Mouse (Mus musculus) right cerebral cortex, adult 18-20 months (tissue): ENCODE results near the gene Capn7.

Source experiments
- DNase-seq: peaks from one replicate; pipeline ENCODE4 v3.0.0; 2022; ENCODE audit warnings: mixed read lengths

The Capn7 gene

GRCm38 (mm10) chr14:31336369-31337155, at the start of gene Capn7:
TSS of gene Capn7 (plus strand) at chr14:31336638.
- peak; percentile 98 for DNase-seq

DNA sequence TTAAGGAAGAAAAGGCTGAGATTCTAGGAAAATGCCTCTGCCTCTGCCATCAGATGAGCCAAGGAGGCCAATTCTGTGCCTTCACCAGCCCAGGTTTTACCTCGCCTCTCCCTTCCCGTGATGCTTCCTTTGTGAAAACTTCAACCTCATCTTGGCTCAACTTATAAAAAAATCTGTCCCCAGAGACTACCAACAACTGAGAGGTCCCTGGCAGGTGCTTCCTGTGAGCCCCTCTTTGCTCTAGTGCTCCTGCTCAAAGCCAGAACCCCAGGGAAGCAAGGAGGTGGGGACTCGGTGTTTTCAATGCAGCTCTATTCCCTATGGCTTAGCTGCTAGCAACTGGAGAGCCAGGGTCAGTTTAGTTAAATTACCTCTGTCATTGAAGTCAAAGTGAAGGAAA, 23.2 kb upstream of the Capn7 start:
- no peak for DNase-seq

GRCm38 (mm10) chr14:31316613-31317012, 19.8 kb upstream of the Capn7 start:
- no peak for DNase-seq

GRCm38 (mm10) chr14:31317754-31318153, 18.7 kb upstream of the Capn7 start:
- no peak for DNase-seq

- no peak for DNase-seq
These were observed 16.9 kb upstream of the Capn7 start for GRCm38 (mm10) chr14:31319546-31319945.

- DNase-seq: no peak
These were observed 15.3 kb upstream of the Capn7 start for GRCm38 (mm10) chr14:31321181-31321580.

DNA sequence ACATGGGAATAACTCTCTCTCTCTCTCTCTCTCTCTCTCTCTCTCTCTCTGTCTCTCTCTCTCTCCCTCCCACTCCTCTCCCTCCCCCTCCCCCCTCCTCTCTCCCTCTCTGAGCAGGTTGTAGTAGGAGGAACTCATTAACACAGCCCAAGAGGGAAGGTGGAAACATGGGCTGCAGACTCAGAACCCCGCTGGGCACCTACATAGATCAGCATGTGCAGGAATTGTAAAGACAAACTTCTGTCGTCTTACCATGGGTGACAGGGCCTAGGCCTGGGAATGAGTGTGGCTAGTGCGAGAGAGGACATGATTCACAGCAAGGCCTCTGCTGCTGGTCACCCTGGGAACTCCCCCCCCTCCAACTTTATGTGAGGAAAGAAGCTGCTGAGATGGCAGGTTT, 14.2 kb upstream of the Capn7 start:
- no peak for DNase-seq

DNA sequence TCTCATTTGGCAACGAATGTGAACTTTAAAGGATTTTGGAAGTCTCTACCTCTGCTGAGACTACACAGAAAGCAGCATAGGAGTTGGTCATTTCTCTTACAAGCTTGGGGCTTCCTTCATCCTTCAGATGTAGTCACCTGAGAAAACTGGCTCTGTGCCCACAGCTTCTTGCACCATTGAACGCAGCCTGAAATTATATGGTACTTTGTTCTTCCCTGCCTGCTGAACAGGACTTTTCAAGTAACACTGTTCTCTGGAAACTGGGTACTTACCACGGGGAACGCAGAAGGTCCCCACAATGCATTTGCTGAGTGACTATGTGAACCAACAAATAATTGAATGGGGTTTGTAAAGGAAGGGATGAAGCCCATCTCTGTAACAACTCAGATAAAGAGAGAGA, 13.2 kb upstream of the Capn7 start:
- no peak for DNase-seq

DNA sequence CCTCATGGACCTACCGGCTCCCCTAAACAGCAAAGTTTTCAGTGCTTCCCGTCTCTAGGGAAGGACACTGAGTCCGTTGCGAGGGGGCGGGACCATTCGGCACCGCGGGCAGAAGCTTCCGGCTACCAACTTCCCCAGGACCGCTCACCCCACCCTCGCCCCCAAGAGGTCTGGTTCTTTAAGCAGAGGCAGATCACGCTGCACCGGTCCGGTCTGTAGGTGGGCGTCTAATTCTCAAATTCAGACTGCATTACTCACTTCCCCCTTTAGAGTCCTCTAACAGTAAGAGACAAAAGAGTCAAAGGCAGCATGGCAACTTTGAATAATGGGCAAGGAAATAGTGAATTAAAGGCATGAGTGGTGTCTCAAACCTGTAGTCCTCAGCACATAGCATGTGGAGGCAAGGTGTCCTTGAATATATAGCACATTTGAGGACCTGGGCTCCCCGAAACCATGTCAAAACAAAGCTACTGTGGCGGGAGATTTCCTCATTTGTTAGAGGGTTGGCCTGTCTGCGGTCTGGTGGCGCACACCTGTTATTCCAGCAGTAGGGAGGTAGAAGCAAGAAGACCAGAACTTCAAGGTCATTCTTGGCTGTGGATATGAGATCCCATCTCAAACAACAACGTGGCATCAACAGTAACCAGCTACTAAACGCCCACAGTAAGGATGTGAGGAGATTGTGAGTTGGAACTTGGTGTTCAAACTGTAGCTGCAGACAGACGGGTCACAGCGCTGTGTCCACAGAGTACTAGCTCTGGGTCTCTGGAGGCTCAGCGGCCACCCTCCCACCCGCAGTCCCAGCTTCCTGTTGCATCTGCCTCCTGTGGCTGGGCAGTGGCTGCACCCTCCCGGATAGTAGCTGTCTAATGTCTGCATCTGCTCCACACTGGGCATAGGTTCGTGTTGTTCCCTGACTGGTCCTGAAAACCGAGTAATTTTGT, 12.3 kb upstream of the Capn7 start, which contains the start of gene Dnah1:
Gene Dnah1 (minus strand): TSS at position 48 of the 944 bp plus-strand sequence.
- no peak for DNase-seq

GRCm38 (mm10) chr14:31324851-31325250, 11.6 kb upstream of the Capn7 start:
- DNase-seq: no peak

DNA sequence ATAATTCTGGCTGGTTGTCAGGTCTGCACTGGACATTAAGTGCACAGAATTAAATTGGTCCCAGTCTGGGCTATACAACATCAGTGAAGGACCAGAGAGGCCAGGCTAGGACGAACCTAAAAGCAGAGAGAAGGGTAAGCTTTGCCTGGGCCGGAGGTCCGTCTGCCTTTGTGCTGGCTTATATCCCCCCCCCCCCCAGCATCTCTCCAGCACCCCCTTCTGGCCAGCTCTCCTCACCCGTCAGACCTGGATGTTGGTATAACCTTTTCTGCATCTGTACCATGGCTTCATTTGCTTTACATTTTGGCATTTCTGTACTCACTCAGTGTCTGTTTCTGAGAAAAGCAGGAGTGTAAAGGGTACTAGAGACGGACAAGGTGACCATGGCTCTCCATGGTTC, 10.9 kb upstream of the Capn7 start:
- no peak for DNase-seq

GRCm38 (mm10) chr14:31326770-31327169, 9.7 kb upstream of the Capn7 start:
- no peak for DNase-seq

- DNase-seq: no peak
These were observed 9.2 kb upstream of the Capn7 start for GRCm38 (mm10) chr14:31327196-31327595.

- DNase-seq: no peak
These were observed 8.8 kb upstream of the Capn7 start for GRCm38 (mm10) chr14:31327681-31328080.

DNA sequence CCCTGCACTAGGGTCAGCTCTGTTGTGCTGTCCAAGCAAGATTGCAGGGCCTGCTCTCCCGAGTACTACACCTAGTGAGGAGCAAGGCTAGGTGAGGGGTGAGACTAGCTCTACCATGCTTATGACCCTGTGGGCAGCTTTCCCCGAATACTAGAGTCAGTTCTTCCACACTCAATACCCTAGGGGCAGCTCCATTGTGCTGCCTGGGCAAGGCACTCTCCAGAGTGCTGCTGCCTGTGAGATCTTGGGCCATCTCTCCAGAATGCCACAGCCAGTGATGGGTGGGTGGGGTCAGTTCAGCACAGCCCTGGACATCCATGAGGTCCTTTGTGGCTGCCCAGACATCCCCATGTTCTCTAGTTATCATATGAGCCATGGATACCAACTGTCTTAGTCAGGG, 6.7 kb upstream of the Capn7 start:
- DNase-seq: no peak

GRCm38 (mm10) chr14:31330957-31331356, 5.5 kb upstream of the Capn7 start:
- no peak for DNase-seq

DNA sequence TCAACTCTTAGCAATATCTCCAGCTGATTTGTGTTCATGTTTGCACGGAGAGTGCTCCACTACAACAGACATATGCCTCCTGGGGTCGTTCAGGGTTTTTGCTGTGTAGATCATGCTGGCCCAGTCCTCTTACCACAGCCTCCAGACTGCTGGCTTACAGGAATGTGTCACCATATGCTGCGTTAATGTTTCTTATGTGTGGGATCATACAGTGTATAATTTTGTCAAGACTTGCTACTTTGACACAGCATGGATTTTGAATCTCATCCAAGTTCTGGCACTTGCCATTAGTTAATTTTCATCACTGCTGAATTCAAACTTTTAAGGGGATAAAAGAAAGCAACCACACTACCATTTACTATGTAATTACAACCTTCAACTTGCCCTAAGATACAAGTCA, 673 bp upstream of the Capn7 start:
- DNase-seq: no peak

DNA sequence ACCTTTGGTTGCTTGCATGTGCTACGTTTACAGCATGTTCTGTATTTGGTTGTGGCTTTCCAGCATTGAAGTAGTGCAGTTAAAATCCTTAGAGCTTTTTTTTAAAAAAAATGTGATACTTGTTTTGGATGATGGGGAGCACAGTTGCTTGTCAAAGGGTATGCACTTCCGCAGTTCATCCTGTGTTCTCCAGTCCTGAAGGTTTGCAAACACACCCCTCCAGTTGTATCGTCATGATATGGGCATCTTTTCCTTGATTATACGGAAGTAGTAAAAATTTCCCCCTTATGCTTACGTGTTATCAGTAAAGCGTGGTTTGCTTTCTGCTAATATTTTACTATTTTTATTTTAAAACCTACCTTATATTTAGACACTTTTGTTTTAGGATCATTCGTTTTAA, 968 bp downstream of the Capn7 start:
- no peak for DNase-seq

DNA sequence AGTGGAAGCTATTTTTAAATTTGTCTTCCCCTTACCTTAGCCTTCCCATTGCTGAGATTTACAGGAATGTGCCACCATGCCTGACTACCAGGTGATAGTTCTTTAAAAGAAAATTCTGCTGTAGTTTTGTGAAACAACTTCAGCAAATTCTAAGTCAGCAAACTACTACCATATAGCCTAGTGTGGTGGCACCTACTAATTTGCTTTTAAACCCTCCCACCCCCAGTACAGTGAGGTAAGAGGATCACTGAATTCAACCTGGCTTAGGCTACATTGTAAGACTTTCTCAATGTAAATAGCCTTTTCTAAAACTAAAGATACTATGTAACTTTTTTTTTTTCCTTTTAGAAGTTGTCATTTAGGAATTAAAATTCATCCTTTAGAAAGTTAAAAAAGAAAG, 1.5 kb downstream of the Capn7 start:
- no peak for DNase-seq

- DNase-seq: no peak
These were observed 6.8 kb downstream of the Capn7 start for GRCm38 (mm10) chr14:31343241-31343640.

GRCm38 (mm10) chr14:31345367-31345766, 8.9 kb downstream of the Capn7 start:
- no peak for DNase-seq

- no peak for DNase-seq
These were observed 25.8 kb downstream of the Capn7 start for GRCm38 (mm10) chr14:31362236-31362635.

DNA sequence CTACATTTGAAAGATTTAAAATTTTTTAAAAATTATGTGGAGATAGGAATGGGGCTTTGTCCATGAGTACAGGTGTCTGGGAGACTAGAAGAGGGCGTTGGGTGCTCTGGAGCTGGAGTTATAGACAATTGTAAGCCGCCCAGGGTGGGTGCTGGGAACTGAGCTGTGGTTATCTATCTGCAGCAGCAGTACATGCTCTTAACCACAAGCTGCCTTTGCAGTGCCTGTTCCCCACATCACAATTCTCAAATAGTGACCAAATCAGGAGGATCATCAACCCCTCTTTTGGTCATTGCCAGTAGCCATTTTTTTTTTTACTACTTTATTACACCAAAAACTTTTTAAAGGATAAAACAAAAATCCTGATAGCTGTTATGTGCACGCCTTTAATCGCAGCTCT, 28.2 kb downstream of the Capn7 start:
- DNase-seq: no peak

- DNase-seq: peak; percentile 71
These were observed 28.9 kb downstream of the Capn7 start for GRCm38 (mm10) chr14:31365350-31365749.
